Mouse (Mus musculus): Measurements from ENCODE around the gene Fbxo36. TPM values are rescaled to one million over a fixed set of nuclear protein-coding genes. Genes with fewer than 3 reads are reported as not detected.

Fbxo36 gene
- polyA plus RNA-seq, 1 experiment from 2014 or later, result 20.0 TPM

Other genes starting within 250 kb of the Fbxo36 start
- gene Dner, start 143.6 kb upstream of the Fbxo36 start, polyA plus RNA-seq (2014; fragmentation: Nextera tagmentation; extraction: Ambion mirVana), result 12.6 and 13.3 TPM in 2 replicates
- 79.4 and 80.8 TPM in 2 replicates for gene Trip12, start 675 bp downstream of the Fbxo36 start, polyA plus RNA-seq (2014; fragmentation: Nextera tagmentation; extraction: Ambion mirVana)
- 0.38 and 0.45 TPM in 2 replicates for gene Slc16a14, start 95.3 kb downstream of the Fbxo36 start, polyA plus RNA-seq (2014; fragmentation: Nextera tagmentation; extraction: Ambion mirVana)